Mouse (Mus musculus): Measurements from ENCODE around the gene Rem1.

The Rem1 gene

DNA sequence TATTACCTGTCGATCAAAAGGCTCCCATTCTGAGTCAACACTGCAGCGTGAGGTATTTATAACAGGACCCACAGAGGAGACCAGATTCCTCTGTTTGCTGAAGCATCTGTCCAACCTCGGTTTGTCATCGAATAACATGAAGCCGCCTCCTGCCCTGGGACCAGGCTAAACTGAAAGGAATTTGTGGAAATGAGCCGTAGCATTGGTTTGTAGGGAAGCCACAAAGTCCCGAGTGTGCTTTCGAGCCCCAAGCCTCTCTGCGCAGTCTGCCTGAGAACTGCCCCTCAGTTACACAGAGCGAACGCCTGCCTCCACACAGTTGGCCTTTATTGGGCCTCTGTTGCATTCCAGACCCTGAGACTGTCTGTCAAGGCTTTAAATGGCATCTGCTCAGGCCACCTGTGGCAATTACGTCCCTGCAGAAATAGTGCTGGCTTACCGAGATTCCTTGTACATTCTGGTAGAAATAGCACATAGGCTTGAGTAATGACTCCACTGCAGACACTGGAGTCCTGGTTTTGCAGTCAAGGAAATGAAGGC lies 48.6 kb downstream of the Rem1 start:
- no peak for DNase-seq (ENCODE audit: low read depth, low spot score)

GRCm38 (mm10) chr2:152678302-152678701 lies 51.6 kb downstream of the Rem1 start:
- DNase-seq (ENCODE audit: low read depth, low spot score), result no peak

- no peak for DNase-seq (ENCODE audit: low read depth, low spot score)
Measured at GRCm38 (mm10) chr2:152678925-152679324, 52.2 kb downstream of the Rem1 start.

DNA sequence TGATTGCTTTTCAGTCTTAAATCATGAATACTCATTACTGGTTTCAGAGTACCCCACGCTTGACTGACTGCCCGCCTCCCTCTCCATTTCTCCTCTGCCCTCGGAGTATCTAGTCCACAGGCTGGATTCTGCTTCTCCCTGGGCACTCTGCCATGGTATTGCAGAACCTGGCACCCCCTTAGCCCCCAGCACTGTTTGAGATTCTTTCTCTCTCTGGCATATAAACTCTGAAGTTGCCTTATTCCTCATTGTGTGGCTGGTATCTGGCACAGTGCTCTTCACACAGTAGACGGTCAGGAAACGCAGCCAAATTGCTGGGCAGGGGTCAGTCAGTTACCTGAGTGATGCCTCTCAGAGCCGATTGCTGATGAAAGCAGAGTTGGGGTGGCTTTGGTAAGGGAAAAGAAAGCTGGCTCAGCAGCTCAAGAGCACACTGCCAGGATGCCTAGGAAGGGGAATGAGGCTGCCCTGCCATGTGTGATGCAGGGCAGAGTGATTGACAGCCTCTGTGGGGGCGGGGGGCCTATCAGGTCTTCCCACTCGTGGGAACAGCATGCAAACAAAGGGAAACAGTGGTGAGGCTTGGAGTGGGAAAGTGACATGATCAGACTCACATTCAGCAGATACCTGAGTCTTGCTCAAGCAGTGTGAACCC lies 53.1 kb downstream of the Rem1 start:
- DNase-seq (ENCODE audit: low read depth, low spot score), result no peak

- DNase-seq (ENCODE audit: low read depth, low spot score), result no peak
Measured at GRCm38 (mm10) chr2:152683086-152683485, 56.3 kb downstream of the Rem1 start.
